Mouse (Mus musculus) lung, postnatal 0 days (tissue): Measurements from ENCODE around the gene Ndel1.

Experiments used
- CTCF ChIP-seq: IDR thresholded peaks from 2 replicates; pipeline ENCODE4 v1.5.1; 2016; ENCODE audit warnings: antibody characterized with exemption, mild to moderate bottlenecking
- EP300 ChIP-seq: IDR thresholded peaks from 2 replicates; pipeline ENCODE4 v1.6.1; 2016; ENCODE audit warnings: antibody characterized with exemption, mild to moderate bottlenecking, control low read depth

DNA sequence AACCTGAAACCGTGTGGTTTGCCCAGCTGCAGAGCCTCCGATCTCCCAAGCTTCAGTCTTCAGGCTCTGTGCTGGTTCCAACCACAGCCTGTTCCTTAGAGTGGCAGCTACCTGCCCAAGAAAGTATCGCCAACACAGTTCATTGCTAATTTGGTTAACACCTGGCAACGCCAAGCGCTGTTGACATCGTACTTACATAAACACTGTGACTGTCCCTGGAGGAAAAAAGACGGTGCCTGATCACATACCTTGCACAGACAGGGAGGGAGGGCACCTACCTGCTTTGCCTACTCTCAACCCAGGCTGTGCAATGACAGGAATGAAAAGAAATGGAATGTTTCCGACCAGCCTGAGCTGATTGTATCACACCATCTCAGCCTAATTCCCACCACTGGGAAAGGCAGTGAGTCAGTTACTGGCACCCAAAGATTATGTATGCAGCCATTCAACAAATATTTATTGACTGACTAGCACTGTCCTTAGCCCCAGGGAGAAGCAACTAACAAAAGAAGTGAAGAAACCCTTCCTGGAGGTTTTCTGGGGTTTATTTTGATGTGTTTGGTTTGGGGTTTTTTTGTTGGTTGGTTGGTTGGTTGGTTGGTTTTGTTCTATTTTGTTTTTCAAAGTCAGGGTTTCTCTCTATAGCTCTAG, 11.6 kb downstream of the Ndel1 start:
- TF ChIP-seq CTCF (no peak), EP300 (no peak)
